Mouse (Mus musculus) frontal cortex, postnatal 10 days (tissue): Measurements from ENCODE around the gene Cd27.
A peak's percentile ranks its signal among the peaks of the same experiment; 100 is the strongest.

Source experiments
- DNase-seq, 2 experiments: peaks; one replicate each; pipeline ENCODE4 v3.0.0; 2022; ENCODE audit warnings: low spot score in 2 of 2, mixed read lengths in 1 of 2

The Cd27 gene

DNA sequence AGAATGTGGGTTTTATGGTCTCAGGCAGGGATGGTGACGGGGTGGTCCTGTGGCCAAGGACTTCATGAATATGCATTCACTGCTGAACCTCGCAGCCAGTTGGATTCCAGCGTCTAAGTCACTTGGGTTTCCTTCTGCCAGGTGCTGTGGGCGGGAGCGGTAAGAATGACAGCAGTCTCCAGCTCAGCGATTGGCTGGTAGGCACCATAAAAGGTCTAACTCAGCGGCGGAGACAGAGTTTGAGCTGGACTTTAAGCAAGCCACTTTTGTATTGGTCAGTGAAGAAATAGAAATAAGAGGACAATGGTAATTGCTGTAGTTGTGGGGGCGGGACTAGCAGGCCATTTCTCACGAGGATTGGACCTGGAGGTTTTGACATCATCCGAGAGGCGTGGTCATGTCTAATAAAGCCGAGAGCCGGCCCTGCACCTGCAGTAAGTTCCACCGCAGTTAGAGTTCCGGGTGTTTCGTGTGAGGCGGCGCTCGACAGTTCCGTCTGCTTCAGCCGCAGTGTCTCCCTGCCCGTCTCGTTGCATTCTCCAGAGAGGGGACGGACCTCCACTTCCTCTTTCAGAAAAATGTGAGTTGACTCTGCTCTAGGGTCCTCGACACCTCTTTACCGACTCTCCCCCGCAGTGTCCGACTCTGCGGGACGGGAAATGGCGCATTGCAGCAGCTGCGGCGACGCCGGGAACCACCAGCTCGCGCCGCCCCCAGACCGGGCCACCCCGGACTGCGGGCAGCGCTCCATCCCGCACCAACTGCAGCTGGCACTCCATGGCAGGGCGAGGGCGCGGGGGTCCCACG, 21.5 kb downstream of the Cd27 start, which contains the start of gene Vamp1:
Gene Vamp1 (plus strand): TSS at position 404 of the 807 bp plus-strand sequence.
- DNase-seq: peak; percentile 90 to 93

DNA sequence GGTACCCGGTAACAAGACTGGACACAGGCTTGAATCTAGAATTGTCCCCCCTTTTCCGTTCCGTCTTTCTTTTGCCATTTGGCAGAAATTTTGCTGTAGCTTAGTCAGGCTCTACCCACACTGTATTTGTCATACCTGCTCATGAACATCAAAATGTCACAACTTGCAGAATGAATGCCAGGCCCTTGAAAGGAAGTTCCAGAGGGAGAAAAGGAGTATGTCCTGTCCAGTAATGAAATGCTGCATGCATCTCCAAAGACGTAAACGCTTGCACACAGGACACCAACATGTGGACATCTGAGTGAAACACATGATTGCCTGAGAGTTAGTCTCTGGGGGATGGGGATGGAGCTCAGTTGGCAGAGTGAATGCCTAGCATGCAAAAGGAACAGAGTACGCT, 23.1 kb downstream of the Cd27 start:
- no peak for DNase-seq

DNA sequence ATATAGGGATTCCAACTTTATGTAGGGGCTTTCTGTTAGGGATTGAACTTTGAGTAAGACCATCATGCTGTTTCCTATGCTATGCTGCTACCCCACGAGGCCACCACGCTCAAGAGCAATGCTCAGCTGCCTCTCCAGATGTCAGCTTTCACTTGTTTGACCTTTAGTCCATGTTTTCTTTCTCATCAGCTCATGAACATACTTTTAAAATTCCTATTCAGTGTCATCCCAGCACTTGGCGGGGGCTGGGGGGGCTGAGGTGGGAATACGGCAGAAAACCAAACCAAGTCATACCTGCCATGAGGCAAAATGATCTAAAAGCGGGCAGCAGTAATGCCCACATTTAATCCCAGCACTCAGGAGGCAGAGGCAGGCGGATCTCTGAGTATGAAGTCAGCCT, 23.7 kb downstream of the Cd27 start:
- DNase-seq: no peak

DNA sequence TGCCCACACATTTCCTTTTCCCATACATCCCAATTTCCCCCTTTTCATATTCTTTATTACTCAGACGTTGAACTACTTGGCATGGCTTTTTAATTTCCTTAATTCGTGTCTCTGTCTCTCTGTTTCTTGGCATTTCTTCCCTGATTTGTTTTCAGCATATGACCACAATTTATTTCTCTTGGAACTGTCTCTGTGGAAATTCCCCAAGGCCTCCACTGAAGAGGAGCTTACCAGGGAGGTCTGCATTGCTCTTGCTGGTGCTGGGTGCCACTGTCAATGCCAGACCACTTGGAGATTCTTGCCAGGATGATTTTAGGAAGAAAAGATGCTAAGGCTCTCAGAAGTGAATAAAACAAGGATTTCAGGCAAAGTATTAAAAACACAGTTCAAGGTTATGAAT, 24.2 kb downstream of the Cd27 start:
- DNase-seq: no peak

DNA sequence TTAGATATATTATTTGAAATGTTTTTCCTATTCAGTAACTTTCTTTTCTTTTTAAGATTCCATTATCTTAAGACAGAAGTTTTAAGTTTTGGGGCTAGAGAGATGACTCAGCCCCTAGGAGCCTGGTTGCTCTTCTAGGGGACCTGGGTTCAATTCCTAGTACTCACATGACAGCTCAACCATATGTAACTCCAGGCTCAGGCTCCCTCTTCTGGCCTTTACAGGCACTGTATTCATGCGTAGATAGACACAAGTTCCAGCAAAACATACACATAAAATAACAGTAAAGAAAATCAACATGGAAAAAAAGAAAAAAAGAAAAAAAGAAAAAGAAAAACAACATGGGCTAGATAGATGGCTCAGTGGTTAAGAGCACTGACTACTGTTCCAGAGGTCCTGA, 26.4 kb downstream of the Cd27 start:
- DNase-seq: no peak

DNA sequence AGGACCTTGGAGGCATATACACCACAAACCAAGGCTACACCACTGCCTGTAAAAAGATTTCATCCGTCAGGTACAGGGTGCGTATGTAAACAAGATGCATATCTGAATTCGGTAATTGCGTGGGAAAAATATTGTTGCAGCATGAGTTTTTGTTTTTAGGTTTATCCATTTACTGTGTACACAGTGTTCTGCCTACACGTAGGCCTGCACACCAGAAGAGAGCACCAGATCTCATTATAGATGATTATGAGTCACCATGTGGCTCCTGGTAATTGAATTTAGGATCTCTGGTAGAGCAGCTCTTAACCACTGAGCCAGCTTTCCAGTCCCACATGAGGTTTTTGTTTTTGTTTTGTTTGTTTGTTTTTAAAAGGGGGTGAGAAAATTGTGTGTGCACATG, 39.6 kb downstream of the Cd27 start:
- no peak for DNase-seq

DNA sequence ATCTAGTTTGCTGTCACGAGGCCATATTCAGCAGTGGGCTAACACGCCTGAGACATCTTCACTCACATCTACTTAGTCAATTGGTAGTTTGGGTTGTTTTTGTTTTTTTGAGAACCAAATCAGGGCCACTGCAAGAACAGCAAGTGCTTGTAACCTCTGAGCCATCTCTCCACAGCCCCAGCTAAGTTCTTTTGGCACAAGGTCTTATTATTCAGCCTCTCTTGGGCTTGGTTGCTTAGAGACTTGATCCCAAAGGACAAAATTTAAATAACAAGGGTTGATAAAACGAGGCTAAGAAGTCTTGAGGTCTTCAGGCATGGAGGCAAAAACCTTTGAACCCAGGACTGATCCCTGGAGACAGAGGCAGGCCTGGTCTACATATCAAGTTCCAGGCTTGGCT, 40.5 kb downstream of the Cd27 start:
- no peak for DNase-seq

DNA sequence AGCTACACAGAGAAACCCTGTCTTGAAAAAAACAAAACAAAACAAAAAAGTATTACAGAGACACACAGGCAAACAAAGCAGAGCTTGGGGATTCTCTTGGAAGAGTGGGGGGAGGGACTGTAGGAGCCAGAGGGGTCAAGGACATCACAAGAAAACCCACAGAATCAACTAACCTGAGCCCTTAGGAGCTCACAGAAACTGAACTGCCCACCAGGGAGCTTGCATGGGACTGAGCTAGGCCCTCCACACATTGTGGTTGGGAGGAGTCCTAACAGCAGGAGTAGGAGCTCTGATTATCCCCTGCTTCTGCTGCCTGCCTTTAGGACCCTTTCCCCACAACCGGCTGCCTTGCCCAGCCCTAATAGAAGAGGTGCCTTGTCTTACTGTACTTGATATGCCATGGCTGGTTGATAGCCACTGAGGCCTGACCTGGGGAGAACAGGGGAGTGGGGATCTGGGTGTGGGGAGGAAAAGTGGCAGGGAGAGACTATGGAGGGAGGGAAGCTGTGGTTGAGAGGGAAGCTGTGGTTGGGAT, 41.2 kb downstream of the Cd27 start:
- DNase-seq: no peak

DNA sequence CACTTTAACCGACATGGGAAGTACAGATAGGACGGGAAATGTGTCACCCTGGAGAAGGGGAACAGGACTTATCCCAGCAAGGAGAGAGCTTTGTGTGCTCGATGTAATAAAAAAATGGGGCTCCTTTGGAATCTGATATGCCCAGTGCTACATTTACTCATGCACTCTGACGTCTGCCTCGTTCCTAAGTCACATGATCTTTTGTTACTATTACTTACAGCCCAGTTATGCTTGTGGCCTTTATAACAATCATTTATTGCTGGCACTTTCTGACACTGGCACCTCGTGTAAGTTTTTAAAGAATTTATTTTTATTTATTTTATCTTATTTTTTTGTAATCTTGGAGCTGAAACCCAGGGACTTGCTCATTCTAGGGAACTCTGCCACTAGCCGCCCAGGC, 43.4 kb downstream of the Cd27 start:
- DNase-seq: no peak

DNA sequence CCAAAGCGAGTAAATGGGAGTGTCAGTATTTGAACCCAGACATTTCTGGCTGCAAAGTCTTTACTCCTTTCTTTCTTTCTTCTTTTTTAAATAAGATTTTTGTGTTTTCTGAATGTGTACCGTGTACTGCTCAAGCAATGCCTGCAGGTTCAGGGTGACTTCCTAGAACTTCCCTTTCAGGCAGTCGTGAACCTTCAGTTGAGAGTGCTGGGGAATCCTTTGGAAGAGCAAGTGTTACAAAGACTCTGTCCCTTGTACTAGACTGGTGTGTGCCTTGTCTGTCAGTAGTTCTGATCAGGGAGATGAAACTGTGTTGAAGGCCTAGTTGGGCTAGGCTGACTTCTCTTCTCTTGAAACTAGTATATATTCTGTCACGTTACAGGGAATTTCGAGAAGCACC, 44.0 kb downstream of the Cd27 start:
- no peak for DNase-seq

DNA sequence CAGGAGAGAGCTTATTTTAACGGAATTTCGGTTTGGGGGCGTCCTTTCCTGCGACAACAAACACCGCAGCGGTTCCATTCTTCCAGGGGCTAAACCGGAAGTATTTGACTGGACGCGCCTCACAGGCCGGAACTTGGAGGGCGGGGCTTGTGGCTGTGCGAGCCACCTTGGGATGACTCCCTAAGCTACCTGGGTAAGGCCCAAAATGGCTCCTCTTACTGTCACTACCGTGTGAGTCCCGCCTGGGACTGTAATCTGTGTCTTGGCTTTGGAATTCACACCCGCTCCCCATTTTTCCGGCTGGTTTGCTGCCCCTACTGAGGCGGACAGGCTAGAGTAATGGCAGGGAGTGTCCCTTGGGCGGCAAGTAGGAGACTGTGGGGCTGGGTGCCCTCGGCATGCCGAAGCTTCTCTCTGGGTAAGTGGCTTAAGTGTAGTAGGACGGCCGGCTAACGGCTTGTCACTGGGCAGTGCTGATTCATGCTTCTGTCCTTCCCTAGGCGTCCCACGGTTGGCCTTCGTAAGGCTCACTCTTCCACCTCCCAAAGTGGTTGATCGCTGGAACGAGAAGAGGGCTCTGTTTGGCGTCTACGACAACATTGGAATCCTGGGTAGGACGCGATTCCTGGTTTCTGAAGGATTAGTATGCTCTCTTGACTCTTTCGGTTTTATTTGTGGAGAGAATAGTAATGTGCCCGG, 44.6 kb downstream of the Cd27 start:
- DNase-seq: peak; percentile 84 to 89

DNA sequence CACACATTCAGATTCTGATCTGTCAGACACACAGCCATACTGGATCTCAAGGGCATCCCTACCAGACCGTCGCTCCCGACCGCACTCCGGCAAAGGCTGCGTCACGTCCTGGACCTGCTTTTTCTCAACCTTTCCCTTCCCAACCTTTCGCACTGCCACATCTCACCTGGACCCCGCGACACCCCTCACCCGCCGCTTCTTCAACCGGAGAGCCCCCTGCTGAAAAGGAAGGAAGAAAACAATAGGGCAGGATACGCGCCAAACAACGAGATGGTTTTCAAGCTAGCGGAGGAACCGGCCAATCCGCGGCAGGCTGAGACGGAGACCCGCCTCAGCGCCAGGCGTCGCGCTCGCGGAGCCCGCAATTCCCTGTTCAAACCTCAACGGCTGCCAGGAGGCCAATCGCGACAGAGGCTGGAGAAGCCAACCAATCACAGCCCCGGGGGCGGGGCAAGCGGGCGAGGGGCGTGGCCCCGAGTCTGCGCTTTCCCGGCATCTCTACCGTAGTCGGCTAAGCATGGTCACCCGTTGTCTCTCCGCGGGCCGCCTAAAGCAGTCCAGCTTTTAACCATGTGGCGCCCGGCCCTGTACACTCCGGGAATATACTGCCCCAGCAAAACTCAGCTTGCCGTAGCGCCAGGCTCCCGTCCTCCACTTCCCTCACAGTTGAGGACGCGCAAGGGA, 45.3 kb downstream of the Cd27 start, which contains the start of the genes Ncapd2 and Mrpl51:
Gene Ncapd2 (minus strand): TSS at position 370 of the 684 bp plus-strand sequence.
Gene Mrpl51 (plus strand): TSS at position 470 of the 684 bp plus-strand sequence.
- peak; percentile 96 to 98 for DNase-seq

DNA sequence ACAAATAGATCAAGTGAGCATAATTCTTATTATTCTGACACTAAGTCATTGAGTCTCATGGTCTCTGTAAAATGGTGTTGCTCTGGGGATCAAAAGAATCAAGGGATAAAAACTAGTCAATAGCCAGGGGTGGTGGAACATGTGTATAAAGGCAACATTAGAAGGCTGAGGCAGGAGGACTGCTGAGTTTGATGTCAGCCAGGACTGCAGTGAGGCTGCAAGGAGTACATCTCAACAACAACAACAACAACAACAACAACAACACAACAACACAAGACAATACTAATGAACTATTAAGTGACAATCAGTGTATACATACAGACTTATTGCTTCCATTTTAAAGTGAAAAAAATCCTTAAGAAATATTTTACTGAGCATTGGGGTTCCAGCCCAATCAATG, 46.0 kb downstream of the Cd27 start:
- DNase-seq: no peak

DNA sequence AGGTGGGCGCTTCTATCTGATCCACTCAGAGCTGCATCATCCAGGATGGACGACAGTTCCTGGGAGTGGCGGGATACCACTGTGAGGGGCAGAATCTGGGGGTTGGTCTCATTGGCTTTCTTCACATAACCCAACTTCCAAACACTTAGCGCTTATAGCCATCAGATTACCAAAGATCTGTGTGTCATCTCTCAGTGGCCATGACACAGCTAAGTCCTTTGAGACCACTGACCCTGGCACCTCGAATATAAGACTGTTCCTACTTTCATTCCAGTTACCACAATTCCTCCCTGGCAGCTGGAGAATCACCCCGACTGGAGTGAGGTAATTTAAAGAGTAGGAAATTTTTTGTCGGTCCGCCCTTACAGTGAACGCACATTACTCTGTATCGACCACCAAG, 50.6 kb downstream of the Cd27 start:
- DNase-seq: no peak
